Mouse (Mus musculus): ENCODE results near the gene Kcne3. TPM values are rescaled to one million over a fixed set of nuclear protein-coding genes. Genes with fewer than 3 reads are reported as not detected.

Gene Kcne3
- polyA plus RNA-seq, 1 experiment: not detected

DNA sequence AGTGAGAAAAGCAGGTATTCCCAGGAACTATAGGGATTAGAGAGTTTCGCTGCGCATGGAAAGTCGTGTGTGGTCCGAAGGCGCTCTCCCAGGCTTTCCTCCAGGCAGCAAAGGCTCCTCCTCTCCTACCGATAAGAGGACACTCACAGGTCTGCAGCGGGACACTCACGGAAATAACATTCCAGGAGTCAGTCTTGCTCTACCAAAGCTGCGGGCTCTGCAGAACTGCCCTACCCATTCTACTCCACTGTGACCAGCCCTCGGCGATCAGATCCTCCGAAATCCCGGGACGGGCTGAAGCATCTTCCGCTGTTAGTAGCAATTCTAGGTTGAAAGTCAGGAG lies 2.6 kb downstream of the Kcne3 start:
- TF ChIP-seq POLR2A (IDR thresholded peaks at IDR 0.05; ENCODE audit: insufficient read depth, low read depth, low read length) (no peak), CTCF (IDR thresholded peaks at IDR 0.05; ENCODE audit: insufficient read depth, low read depth, low read length) (no peak)
- peak overlapping the region; percentile 39 for H3K4me3 ChIP-seq (ENCODE audit: insufficient read depth, low read depth, low read length)
- no peak overlapping the region for H3K27ac ChIP-seq (ENCODE audit: insufficient read depth, low read depth, low read length)
- 3% methylated on average over 15 of the region's 15 CpGs for WGBS
- H3K4me1 ChIP-seq (ENCODE audit: control insufficient read depth, insufficient read depth, low read length): peaks cover 6% of the 10 kb centered on the region

DNA sequence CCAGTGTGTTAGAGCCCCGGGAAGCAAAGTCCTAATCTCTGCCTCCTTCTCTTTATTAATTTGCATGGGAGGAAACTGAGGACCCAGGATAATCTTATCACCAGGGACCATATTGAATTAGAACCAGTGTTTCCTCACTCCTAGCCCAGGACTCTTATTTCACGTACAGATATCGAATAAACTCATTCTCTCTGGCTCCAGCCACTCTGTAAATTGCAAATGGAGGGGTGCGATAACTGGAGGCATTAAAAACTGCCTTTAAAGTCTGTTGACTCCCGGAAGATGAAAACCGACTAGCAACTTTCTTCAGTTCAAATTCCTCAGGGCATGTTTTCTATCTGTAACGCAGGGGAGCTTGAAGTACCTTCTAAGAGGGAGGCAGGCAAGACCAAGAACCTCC lies 3.1 kb downstream of the Kcne3 start:
- Histone ChIP-seq H3K4me3 (ENCODE audit: insufficient read depth, low read depth, low read length) (no peak overlapping the region), H3K4me1 (ENCODE audit: control insufficient read depth, insufficient read depth, low read length) (peaks cover 6% of the 10 kb centered on the region), H3K27ac (ENCODE audit: insufficient read depth, low read depth, low read length) (no peak overlapping the region)
- 64% methylated on average over 7 of the region's 7 CpGs for WGBS
- TF ChIP-seq CTCF (IDR thresholded peaks at IDR 0.05; ENCODE audit: insufficient read depth, low read depth, low read length): no peak

DNA sequence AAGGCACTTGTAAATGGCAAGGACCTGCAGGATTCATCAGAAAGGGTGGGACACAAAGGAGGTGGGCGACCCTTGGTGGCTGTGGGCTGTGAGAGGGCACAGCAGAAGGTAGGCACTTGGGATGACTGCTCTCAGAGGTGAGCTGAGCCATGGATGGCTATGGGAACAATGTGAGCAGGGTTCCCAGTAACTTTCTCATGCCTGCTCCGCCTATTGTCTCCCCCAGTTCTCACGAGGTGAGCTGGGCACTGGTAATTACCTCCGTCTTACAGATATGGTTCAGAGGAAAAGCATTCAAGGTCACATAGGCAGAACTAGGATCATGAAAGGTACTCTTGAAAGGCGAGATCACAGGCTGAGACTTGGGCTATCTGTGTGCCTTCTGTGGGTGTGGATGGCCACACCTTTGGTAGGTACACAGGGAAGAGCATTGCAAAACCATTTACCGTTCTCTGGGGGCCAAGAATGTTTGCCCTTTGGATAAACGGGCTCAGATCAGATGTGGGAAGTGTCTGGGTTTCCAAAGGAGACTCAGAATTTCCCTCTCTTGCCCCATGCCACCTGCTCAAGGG lies 3.6 kb downstream of the Kcne3 start:
- Histone ChIP-seq H3K4me1 (ENCODE audit: control insufficient read depth, insufficient read depth, low read length) (peaks cover 6% of the 10 kb centered on the region), H3K4me3 (ENCODE audit: insufficient read depth, low read depth, low read length) (no peak overlapping the region), H3K27ac (ENCODE audit: insufficient read depth, low read depth, low read length) (no peak overlapping the region)
- TF ChIP-seq CTCF (IDR thresholded peaks at IDR 0.05; ENCODE audit: insufficient read depth, low read depth, low read length): no peak
- no peak for TF ChIP-seq POLR2A (IDR thresholded peaks at IDR 0.05; ENCODE audit: insufficient read depth, low read depth, low read length)
- WGBS: 78% methylated on average over 7 of the region's 7 CpGs

- no peak overlapping the region for H3K27ac ChIP-seq (ENCODE audit: insufficient read depth, low read depth, low read length)
- no peak for TF ChIP-seq CTCF (IDR thresholded peaks at IDR 0.05; ENCODE audit: insufficient read depth, low read depth, low read length)
- TF ChIP-seq POLR2A (IDR thresholded peaks at IDR 0.05; ENCODE audit: insufficient read depth, low read depth, low read length): no peak
- WGBS: 79% methylated on average over 2 of the region's 2 CpGs
- H3K4me3 ChIP-seq (ENCODE audit: insufficient read depth, low read depth, low read length): no peak overlapping the region
- H3K4me1 ChIP-seq (ENCODE audit: control insufficient read depth, insufficient read depth, low read length): peaks cover 6% of the 10 kb centered on the region
Observed at GRCm38 (mm10) chr7:100181176-100181575, 4.9 kb downstream of the Kcne3 start.

DNA sequence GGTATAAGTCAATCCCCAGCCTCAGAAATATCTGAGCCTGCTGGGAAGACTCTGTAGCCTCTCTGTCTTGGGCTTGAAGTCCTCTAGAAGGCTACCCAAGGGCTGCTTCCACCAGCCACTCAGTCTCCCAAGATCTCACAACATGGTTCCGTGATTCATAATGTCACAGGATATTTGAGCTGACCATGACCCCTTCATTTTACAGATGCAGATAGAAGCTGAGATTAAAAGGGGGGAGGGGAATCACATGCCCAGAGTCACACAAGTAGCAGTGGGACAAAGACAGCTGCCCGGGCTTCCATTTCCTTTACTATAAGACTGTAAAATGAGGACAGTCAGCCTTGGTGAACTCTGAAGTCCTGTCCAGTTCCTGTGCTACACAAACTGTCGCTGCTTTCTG lies 5.3 kb downstream of the Kcne3 start:
- no peak overlapping the region for H3K27ac ChIP-seq (ENCODE audit: insufficient read depth, low read depth, low read length)
- TF ChIP-seq POLR2A (IDR thresholded peaks at IDR 0.05; ENCODE audit: insufficient read depth, low read depth, low read length) (no peak), CTCF (IDR thresholded peaks at IDR 0.05; ENCODE audit: insufficient read depth, low read depth, low read length) (no peak)

DNA sequence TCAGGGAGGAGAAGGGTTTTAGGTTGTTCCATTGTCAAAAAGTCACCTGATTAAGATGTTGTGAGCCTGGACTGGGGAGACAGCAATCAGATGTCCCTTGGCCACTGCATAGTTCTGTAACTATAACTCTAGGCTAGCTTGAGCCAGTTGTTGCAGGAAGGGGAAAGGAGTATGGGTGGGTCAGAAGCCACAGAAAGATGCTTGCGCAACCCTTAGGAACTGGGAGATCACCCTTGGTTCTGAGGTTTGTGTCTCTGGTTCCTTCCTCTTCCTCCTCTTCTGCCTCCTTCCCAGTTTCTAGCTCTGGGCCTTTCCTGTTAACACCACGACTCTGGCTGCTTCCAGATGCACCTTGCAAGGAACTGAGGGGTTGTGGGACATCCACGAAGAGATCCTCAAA lies 6.1 kb downstream of the Kcne3 start:
- no peak overlapping the region for H3K27ac ChIP-seq (ENCODE audit: insufficient read depth, low read depth, low read length)
- 85% methylated on average over 3 of the region's 3 CpGs for WGBS
- H3K4me3 ChIP-seq (ENCODE audit: insufficient read depth, low read depth, low read length): no peak overlapping the region
- TF ChIP-seq CTCF (IDR thresholded peaks at IDR 0.05; ENCODE audit: insufficient read depth, low read depth, low read length): no peak
- no peak for TF ChIP-seq POLR2A (IDR thresholded peaks at IDR 0.05; ENCODE audit: insufficient read depth, low read depth, low read length)
- H3K4me1 ChIP-seq (ENCODE audit: control insufficient read depth, insufficient read depth, low read length): peaks cover 6% of the 10 kb centered on the region

More for the DNA sequence above, 5.3 kb downstream of the Kcne3 start:
- 86% methylated on average over 3 of the region's 3 CpGs for WGBS
- no peak overlapping the region for H3K4me3 ChIP-seq (ENCODE audit: insufficient read depth, low read depth, low read length)
- H3K4me1 ChIP-seq (ENCODE audit: control insufficient read depth, insufficient read depth, low read length): peaks cover 6% of the 10 kb centered on the region

- 26% methylated on average over 7 of the region's 7 CpGs for WGBS
- TF ChIP-seq CTCF (IDR thresholded peaks at IDR 0.05; ENCODE audit: insufficient read depth, low read depth, low read length) (peak; percentile 44; the same call in 1 of the 2 replicates), POLR2A (IDR thresholded peaks at IDR 0.05; ENCODE audit: insufficient read depth, low read depth, low read length) (no peak)
- H3K27ac ChIP-seq (ENCODE audit: insufficient read depth, low read depth, low read length): no peak overlapping the region
- no peak overlapping the region for H3K4me3 ChIP-seq (ENCODE audit: insufficient read depth, low read depth, low read length)
- no peaks in the 10 kb centered on the region for H3K4me1 ChIP-seq (ENCODE audit: control insufficient read depth, insufficient read depth, low read length)
Observed at GRCm38 (mm10) chr7:100187601-100188000, 11.3 kb downstream of the Kcne3 start.

DNA sequence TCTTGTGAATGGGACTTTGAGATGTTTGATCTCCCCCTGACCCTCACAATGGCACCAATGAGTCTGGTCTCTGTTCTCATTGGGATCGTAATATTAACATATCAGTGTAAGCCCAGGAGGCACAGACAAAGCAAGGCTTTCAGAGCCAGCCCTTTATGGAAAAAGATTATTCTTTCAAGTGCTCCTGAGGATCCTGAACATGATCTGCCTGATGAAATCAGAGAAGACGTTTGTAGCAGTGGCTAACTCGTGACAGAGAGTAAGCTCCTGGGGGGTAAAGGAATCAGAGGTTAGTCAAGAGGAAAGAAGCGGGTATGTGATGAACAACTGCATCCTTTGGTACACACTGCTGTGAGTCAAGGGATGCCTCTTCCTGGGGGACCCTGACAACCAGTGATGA lies 13.9 kb downstream of the Kcne3 start:
- H3K4me1 ChIP-seq (ENCODE audit: control insufficient read depth, insufficient read depth, low read length): no peaks in the 10 kb centered on the region
- H3K4me3 ChIP-seq (ENCODE audit: insufficient read depth, low read depth, low read length): no peak overlapping the region
- WGBS: 42% methylated on average over 4 of the region's 4 CpGs

DNA sequence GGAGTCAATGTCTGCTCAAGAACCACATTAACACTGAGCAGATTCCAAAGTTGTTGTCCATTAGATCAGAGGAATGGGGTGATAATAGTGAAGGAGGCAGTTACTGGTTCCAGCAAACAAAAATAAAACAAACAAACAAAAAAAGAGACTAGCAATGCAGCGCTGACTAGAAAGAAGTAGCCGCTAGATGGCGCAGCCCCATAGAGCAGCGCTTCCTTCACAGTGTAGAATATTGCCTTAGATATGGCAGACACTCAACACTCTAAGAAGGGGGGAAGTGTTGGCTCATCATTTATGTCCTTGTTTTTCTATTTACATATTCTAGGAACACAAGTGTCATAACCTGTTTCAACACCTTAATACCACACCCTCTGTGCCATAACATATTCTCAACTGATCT lies 14.5 kb downstream of the Kcne3 start:
- no peaks in the 10 kb centered on the region for H3K4me1 ChIP-seq (ENCODE audit: control insufficient read depth, insufficient read depth, low read length)
- 6% methylated on average over 4 of the region's 4 CpGs for WGBS
- TF ChIP-seq CTCF (IDR thresholded peaks at IDR 0.05; ENCODE audit: insufficient read depth, low read depth, low read length) (no peak), POLR2A (IDR thresholded peaks at IDR 0.05; ENCODE audit: insufficient read depth, low read depth, low read length) (no peak)
- H3K27ac ChIP-seq (ENCODE audit: insufficient read depth, low read depth, low read length): no peak overlapping the region
- H3K4me3 ChIP-seq (ENCODE audit: insufficient read depth, low read depth, low read length): no peak overlapping the region

More for the DNA sequence above, 13.9 kb downstream of the Kcne3 start:
- H3K27ac ChIP-seq (ENCODE audit: insufficient read depth, low read depth, low read length): no peak overlapping the region
- TF ChIP-seq POLR2A (IDR thresholded peaks at IDR 0.05; ENCODE audit: insufficient read depth, low read depth, low read length) (no peak), CTCF (IDR thresholded peaks at IDR 0.05; ENCODE audit: insufficient read depth, low read depth, low read length) (no peak)

- H3K4me3 ChIP-seq (ENCODE audit: insufficient read depth, low read depth, low read length): no peak overlapping the region
- 91% methylated on average over 3 of the region's 3 CpGs for WGBS
- TF ChIP-seq POLR2A (IDR thresholded peaks at IDR 0.05; ENCODE audit: insufficient read depth, low read depth, low read length) (no peak), CTCF (IDR thresholded peaks at IDR 0.05; ENCODE audit: insufficient read depth, low read depth, low read length) (no peak)
- H3K27ac ChIP-seq (ENCODE audit: insufficient read depth, low read depth, low read length): no peak overlapping the region
- no peaks in the 10 kb centered on the region for H3K4me1 ChIP-seq (ENCODE audit: control insufficient read depth, insufficient read depth, low read length)
Observed at GRCm38 (mm10) chr7:100201191-100201590, 24.9 kb downstream of the Kcne3 start.

Measured in olfactory bulb, adult 2 months (tissue).